Mouse (Mus musculus) C2C12 (cell line): ENCODE results near the gene Mmp8.

Source experiments
- CEBPB ChIP-seq: IDR thresholded peaks from one replicate; pipeline ENCODE4 v1.6.1; 2011; ENCODE audit warnings: low read depth, mild to moderate bottlenecking, control low read depth, moderate library complexity
- CTCF ChIP-seq: IDR thresholded peaks from one replicate; pipeline ENCODE4 v1.5.1; 2011; ENCODE audit not compliant: control insufficient read depth, insufficient read depth, insufficient read length
- FOSL1 ChIP-seq: IDR thresholded peaks from one replicate; pipeline ENCODE4 v1.8.0; 2011; ENCODE audit warnings: mild to moderate bottlenecking, low read length; ENCODE audit not compliant: poor library complexity, insufficient read depth, severe bottlenecking
- MAX ChIP-seq: IDR thresholded peaks from one replicate; pipeline ENCODE4 v1.6.1; 2011; ENCODE audit warnings: mild to moderate bottlenecking, control low read depth
- MYOD1 ChIP-seq: IDR thresholded peaks from one replicate; pipeline ENCODE4 v1.6.1; 2011; ENCODE audit warnings: low read depth; ENCODE audit not compliant: control insufficient read depth, insufficient read length
- MYOG ChIP-seq: IDR thresholded peaks from one replicate; pipeline ENCODE4 v1.6.1; 2011; ENCODE audit not compliant: control insufficient read depth, insufficient read length; ENCODE audit errors: extremely low read depth
- USF1 ChIP-seq: IDR thresholded peaks from one replicate; pipeline ENCODE4 v1.6.1; 2011; ENCODE audit warnings: low read depth, mild to moderate bottlenecking, control low read depth, moderate library complexity

- TF ChIP-seq CTCF: no peak
- TF ChIP-seq USF1: no peak
- no peak for TF ChIP-seq MYOD1
- no peak for TF ChIP-seq MAX
- no peak for TF ChIP-seq CEBPB
- TF ChIP-seq FOSL1: no peak
- TF ChIP-seq MYOG: no peak
Observed at GRCm38 (mm10) chr9:7545471-7545870, 12.8 kb upstream of the Mmp8 start.
